Mouse (Mus musculus) pancreas, adult 10 weeks (tissue): ENCODE results near the gene Timp2. TPM values are rescaled to one million over a fixed set of nuclear protein-coding genes. Genes with fewer than 3 reads are reported as not detected.

ENCODE experiments used
- polyA plus RNA-seq: library from polyadenylated mRNA; stranded (reverse); fragments of 350-450 nt; fragmentation: Illumina TruSeq; extraction: RNeasy Lipid Tissue Mini Kit (QIAGEN cat#74804); gene quantifications from one replicate; pipeline ENCODE4 v1.2.3, GENCODE M21; 2015; ENCODE audit warnings: low read depth, low replicate concordance; ENCODE audit not compliant: insufficient read depth

Timp2 gene
- polyA plus RNA-seq = 66.4 TPM

DNA sequence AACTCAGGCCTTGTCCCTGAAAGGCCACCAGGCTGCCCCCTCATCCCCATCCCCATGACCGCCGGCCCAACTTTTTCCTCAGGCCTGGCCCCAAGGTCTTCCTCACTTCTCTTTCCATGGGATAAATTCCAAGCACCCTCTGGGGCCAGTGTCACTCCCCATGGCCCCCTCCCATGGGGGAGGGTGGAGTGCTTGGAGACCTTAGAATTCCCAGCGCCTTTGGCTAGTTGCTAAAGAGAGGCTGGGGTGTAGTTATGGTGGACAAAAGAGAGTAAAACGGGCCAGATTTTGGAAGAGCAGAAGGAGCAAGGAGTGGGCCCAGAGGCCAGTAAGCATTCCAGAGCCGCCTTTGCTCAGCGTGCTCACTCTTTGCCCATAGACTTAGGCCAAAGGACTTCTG, at the start of gene Timp2:
Gene Timp2, minus strand, starts transcription at position 101 of the 400 bp plus-strand sequence.

GRCm38 (mm10) chr11:118401760-118402280, 46.3 kb upstream of the Timp2 start, which contains the start of gene Lgals3bp:
TSS of gene Lgals3bp (minus strand) at chr11:118402092.

DNA sequence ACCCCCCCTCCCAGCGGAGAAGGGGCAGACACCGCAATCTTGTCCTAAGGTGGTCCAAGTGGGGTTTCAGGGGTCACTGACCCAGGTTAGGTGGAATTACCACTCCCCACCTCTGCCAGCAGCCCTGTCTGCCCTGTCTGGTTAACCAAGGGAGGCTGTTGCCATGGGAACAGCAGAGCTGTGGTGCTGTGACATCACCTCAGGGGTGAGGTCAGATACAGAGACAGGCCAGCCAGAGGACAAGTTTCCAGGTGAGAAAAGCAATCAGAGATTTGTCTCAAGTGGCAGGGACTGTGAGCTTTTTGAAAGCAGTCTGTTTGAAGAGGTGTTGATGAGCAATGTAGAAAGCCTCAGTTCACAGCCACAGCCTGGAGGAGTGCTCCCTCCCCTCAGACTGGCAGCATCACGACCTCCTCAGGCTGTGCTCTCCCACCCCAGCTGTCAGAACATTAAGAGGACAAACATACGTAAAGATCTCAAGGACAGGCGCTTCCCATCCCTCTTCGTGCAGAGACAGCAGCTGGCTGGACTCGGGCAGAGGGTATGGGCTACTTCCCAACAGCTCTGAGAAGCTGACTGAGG, 13.0 kb downstream of the Timp2 start, which contains the start of gene Cep295nl:
Gene Cep295nl, minus strand, starts transcription at position 101 of the 582 bp plus-strand sequence.

DNA sequence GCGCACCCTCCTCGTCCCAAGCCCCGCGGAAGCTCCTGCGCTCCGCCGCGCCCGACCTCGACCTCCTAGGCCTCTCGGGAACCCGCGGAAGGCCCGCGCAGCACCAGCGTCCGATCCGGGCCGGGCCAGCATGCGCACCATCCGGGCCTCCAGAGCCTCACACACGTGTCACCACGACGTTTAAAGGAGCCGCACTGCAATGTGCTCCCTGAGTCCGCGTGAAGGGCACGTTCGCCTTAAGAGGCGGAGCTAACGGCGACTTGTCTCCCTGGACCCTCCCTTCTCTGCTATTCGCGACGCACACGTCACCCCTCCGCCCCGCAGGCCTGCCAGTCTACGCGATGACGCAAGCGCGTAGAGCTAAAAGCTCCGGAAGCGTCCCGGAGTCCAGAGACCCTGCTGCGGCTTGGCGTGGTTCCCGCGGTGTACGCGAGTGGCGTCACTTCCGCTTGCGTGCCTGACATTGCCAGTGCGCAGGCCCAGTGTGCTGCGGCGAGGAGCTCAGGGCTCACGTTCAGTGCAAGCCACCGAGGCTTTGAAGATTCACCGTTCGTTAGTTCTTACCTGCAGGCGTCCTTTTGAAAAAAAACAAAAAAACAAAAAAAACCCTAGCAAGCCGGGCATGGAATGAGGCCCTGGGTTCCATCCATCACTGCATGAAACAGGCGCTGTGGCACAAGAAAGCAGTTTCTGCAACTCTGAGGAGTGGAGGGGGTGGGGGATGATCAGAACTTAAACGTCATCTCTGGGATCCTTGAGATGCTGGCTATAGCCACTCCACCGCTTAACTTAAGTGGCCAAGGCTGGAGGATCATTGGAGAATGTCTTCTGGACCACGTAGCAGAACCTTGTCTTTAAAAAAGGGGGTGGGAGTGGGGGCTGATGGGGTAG, 65.3 kb downstream of the Timp2 start, which contains the start of gene Usp36:
Gene Usp36, minus strand, starts transcription at position 246 of the 891 bp plus-strand sequence.

Other genes starting within 250 kb of the Timp2 start
- not detected for gene Dnah17, start 225.1 kb downstream of the Timp2 start, polyA plus RNA-seq
- gene Cyth1, start 107.1 kb downstream of the Timp2 start, polyA plus RNA-seq = 8.9 TPM
- 11.6 TPM for gene Usp36, start 65.5 kb downstream of the Timp2 start, polyA plus RNA-seq
- not detected for gene Cep295nl, start 13.2 kb downstream of the Timp2 start, polyA plus RNA-seq
- gene Lgals3bp, start 46.4 kb upstream of the Timp2 start, polyA plus RNA-seq = 52.8 TPM
- gene Cant1, start 63.3 kb upstream of the Timp2 start, polyA plus RNA-seq = 12.8 TPM
- gene C1qtnf1, start 72.5 kb upstream of the Timp2 start, polyA plus RNA-seq = 6.5 TPM
- gene Engase, start 121.1 kb upstream of the Timp2 start, polyA plus RNA-seq = 1.3 TPM